Mouse (Mus musculus) stomach, embryonic 14.5 days (tissue): ENCODE data around the gene Galnt11. TPM values are rescaled to one million over a fixed set of nuclear protein-coding genes. Genes with fewer than 3 reads are reported as not detected.

Experiments
- ATAC-seq: fragments of 200-750 bp; cut with Nextera tagmentation; 2 replicates; pipeline ENCODE4 v1.8.0; 2017; ENCODE audit warnings: low read depth, moderate TSS enrichment; ENCODE audit not compliant: insufficient number of reproducible peaks, insufficient read depth, low FRiP score
- H3K27ac ChIP-seq: fragments of 300-500 bp; sonication (generic); 2 replicates; pipeline ENCODE4 v1.5.1; 2014; ENCODE audit warnings: mild to moderate bottlenecking, low read length, moderate library complexity, mixed read lengths
- H3K27me3 ChIP-seq: fragments of 300-500 bp; sonication (generic); 2 replicates; pipeline ENCODE4 v1.6.1; 2014; ENCODE audit warnings: low read length, control low read depth, mixed read lengths; ENCODE audit not compliant: control insufficient read depth, insufficient read depth
- H3K36me3 ChIP-seq: fragments of 300-500 bp; sonication (generic); 2 replicates; pipeline ENCODE4 v1.6.1; 2014; ENCODE audit warnings: mild to moderate bottlenecking, control low read depth, low read length, moderate library complexity, mixed read lengths; ENCODE audit not compliant: control insufficient read depth, insufficient read depth
- H3K4me1 ChIP-seq: fragments of 300-500 bp; sonication (generic); 2 replicates; pipeline ENCODE4 v1.6.1; 2014; ENCODE audit warnings: low read length, control low read depth, mixed read lengths; ENCODE audit not compliant: control insufficient read depth, insufficient read depth
- H3K4me2 ChIP-seq: fragments of 300-500 bp; sonication (generic); replicated peaks from 2 replicates; pipeline ENCODE4 v1.6.1; 2014; ENCODE audit warnings: low read depth, low read length, control low read depth
- H3K4me3 ChIP-seq: fragments of 300-500 bp; sonication (generic); 2 replicates; pipeline ENCODE4 v1.5.1; 2014; ENCODE audit warnings: low read depth, low read length, control low read depth
- H3K9ac ChIP-seq: fragments of 300-500 bp; sonication (generic); replicated peaks from 2 replicates; pipeline ENCODE4 v1.6.1; 2014; ENCODE audit warnings: low read depth, mild to moderate bottlenecking, control low read depth, low read length, moderate library complexity, mixed read lengths
- H3K9me3 ChIP-seq: fragments of 300-500 bp; sonication (generic); 2 replicates; pipeline ENCODE4 v1.6.1; 2016; ENCODE audit warnings: low read depth, low read length, control low read depth; ENCODE audit not compliant: control insufficient read depth
- WGBS: fragments of 180-500 bp; shearing (Covaris S2); extraction: QIAGEN DNeasy Blood & Tissue Kit; methylation state at CpG from one replicate; pipeline ENCODE4 v1.1.7; 2014; 5-methylcytosine and 5-hydroxymethylcytosine counted together
- polyA plus RNA-seq: library from polyadenylated mRNA; unstranded; fragments of >200 nt; fragmentation: Nextera tagmentation; extraction: Ambion mirVana; gene quantifications from 2 replicates; pipeline ENCODE4 v1.2.1, GENCODE M21; 2014

Gene Galnt11
- polyA plus RNA-seq, 1 experiment from 2014 or later = 46.4 TPM

GRCm38 (mm10) chr5:25262266-25262665, 40.6 kb downstream of the Galnt11 start:
- Histone ChIP-seq H3K4me1 (no peaks in the 10 kb centered on the region), H3K36me3 (peaks cover 54% of the 10 kb centered on the region), H3K4me3 (no peak overlapping the region), H3K9me3 (no peaks in the 10 kb centered on the region), H3K27ac (no peak overlapping the region), H3K4me2 (no peak overlapping the region), H3K27me3 (no peaks in the 10 kb centered on the region), H3K9ac (no peak overlapping the region)
- ATAC-seq = no peak
- WGBS = 81% methylated on average over 7 of the region's 7 CpGs

GRCm38 (mm10) chr5:25268258-25268888, 46.7 kb downstream of the Galnt11 start:
- H3K27ac ChIP-seq = no peak overlapping the region
- no peaks in the 10 kb centered on the region for H3K4me1 ChIP-seq
- no peaks in the 10 kb centered on the region for H3K9me3 ChIP-seq
- no peak for ATAC-seq
- no peak overlapping the region for H3K4me3 ChIP-seq
- H3K27me3 ChIP-seq = no peaks in the 10 kb centered on the region
- H3K9ac ChIP-seq = no peak overlapping the region
- H3K4me2 ChIP-seq = no peak overlapping the region
- 88% methylated on average over 4 of the region's 4 CpGs for WGBS
- H3K36me3 ChIP-seq = peaks cover 44% of the 10 kb centered on the region

DNA sequence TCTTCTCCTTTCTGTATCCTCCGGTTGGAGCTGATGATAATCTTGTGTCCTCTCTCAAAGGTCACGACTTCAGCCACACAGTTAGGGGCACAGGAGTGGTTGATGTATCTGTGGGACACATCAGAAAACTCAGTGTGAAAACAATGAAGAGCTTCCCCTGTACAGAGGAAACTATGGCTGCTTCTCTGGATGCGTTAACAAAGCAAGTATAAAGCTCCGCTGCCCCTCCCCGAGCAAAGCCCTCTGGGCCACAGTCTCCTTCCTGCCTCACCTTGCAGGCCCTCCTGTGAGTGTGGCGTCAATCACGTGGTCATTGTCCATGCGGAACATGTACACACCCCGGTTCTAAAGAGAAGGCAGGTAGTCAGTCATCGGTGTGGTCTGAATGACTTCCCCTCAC, 53.9 kb downstream of the Galnt11 start:
- 90% methylated on average over 10 of the region's 10 CpGs for WGBS
- ATAC-seq = no peak

GRCm38 (mm10) chr5:25276365-25276764, 54.7 kb downstream of the Galnt11 start:
- WGBS = 82% methylated on average over 6 of the region's 6 CpGs
- ATAC-seq = no peak
- no peaks in the 10 kb centered on the region for H3K27me3 ChIP-seq
- peaks cover 52% of the 10 kb centered on the region for H3K36me3 ChIP-seq
- H3K4me1 ChIP-seq = no peaks in the 10 kb centered on the region
- H3K9ac ChIP-seq = no peak overlapping the region
- H3K9me3 ChIP-seq = no peaks in the 10 kb centered on the region
- no peak overlapping the region for H3K27ac ChIP-seq
- H3K4me3 ChIP-seq = no peak overlapping the region
- no peak overlapping the region for H3K4me2 ChIP-seq

More for the DNA sequence above, 53.9 kb downstream of the Galnt11 start:
- Histone ChIP-seq H3K4me3 (no peak overlapping the region), H3K9ac (no peak overlapping the region), H3K9me3 (no peaks in the 10 kb centered on the region), H3K4me1 (no peaks in the 10 kb centered on the region), H3K27ac (no peak overlapping the region), H3K4me2 (no peak overlapping the region), H3K27me3 (no peaks in the 10 kb centered on the region), H3K36me3 (peaks cover 44% of the 10 kb centered on the region)

- H3K36me3 ChIP-seq = peaks cover 63% of the 10 kb centered on the region
- H3K27ac ChIP-seq = no peak overlapping the region
- WGBS = 96% methylated on average over 13 of the region's 13 CpGs
- no peak for ATAC-seq
- no peaks in the 10 kb centered on the region for H3K4me1 ChIP-seq
- H3K4me2 ChIP-seq = no peak overlapping the region
- no peaks in the 10 kb centered on the region for H3K27me3 ChIP-seq
- H3K9ac ChIP-seq = no peak overlapping the region
- H3K4me3 ChIP-seq = no peak overlapping the region
- no peaks in the 10 kb centered on the region for H3K9me3 ChIP-seq
Observed at GRCm38 (mm10) chr5:25283988-25284387, 62.3 kb downstream of the Galnt11 start.

DNA sequence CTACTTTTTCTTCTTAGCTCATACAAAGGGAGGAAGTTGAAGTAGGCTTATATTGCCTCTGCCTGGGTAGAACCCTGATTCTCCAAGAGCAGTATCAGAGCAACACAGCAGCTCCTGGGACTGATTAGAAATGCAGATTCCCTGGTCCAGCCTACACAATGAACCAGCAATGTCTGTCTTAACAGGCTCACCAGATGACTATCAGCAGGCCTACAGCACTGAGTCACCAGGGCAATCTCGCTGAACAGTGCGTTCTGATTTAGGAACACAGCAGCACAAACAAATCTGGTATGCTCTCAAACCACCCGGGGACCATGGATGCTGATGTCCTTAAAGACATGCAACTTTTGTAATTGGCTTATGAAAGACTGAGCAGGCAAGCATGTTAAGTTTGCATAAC, 75.1 kb downstream of the Galnt11 start:
- H3K4me3 ChIP-seq = no peak overlapping the region
- H3K36me3 ChIP-seq = peaks cover 29% of the 10 kb centered on the region
- H3K9ac ChIP-seq = no peak overlapping the region
- no peak overlapping the region for H3K4me2 ChIP-seq
- H3K27ac ChIP-seq = no peak overlapping the region
- no peak for ATAC-seq
- no peaks in the 10 kb centered on the region for H3K4me1 ChIP-seq
- H3K9me3 ChIP-seq = no peaks in the 10 kb centered on the region
- H3K27me3 ChIP-seq = no peaks in the 10 kb centered on the region
- 80% methylated on average over 3 of the region's 3 CpGs for WGBS

DNA sequence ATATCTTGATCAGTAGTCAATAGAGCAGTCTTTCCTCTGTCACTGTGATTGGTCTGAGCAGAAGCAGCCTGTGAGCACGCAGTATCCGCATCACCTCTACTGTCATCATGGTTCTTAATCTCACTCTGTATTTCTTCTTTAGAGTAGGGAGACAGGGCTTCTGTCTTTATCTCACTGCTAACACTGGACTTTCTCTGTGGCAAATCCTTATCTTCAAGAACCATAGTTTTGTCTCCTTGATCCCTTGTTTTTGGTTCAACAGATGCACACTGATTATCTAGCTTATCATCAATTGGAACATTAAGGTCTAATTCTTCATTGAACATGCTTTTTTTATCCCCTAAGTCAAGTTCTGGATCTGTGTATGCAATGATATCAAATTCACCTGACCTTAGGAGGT, 88.5 kb downstream of the Galnt11 start:
- H3K27me3 ChIP-seq = no peaks in the 10 kb centered on the region
- no peaks in the 10 kb centered on the region for H3K9me3 ChIP-seq
- no peaks in the 10 kb centered on the region for H3K4me1 ChIP-seq
- WGBS = 98% methylated on average over 2 of the region's 2 CpGs
- peaks cover 47% of the 10 kb centered on the region for H3K36me3 ChIP-seq
- H3K9ac ChIP-seq = no peak overlapping the region
- H3K4me2 ChIP-seq = no peak overlapping the region
- no peak overlapping the region for H3K4me3 ChIP-seq
- no peak overlapping the region for H3K27ac ChIP-seq
- no peak for ATAC-seq

DNA sequence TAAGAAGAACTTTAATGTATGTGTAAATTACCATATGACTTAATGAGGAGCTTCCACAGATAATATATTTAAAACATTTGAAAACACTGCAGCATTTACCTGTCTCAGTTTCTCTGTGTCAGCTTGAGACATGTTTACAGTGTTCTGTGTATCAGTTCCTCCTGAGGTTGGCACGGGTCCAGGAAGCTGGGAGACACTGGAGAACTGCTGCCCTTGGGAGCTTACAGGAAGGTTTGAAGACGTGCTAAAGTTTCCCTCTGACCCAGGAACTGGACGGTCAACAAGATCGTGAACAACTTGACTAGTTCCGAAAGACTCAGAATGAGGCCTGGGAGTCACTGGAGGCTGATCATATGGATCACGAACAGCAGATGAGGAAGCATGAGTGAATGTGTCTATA, 92.2 kb downstream of the Galnt11 start:
- Histone ChIP-seq H3K9me3 (no peaks in the 10 kb centered on the region), H3K4me3 (no peak overlapping the region), H3K36me3 (peaks cover 49% of the 10 kb centered on the region), H3K4me2 (no peak overlapping the region), H3K27ac (no peak overlapping the region), H3K9ac (no peak overlapping the region), H3K4me1 (no peaks in the 10 kb centered on the region), H3K27me3 (no peaks in the 10 kb centered on the region)
- no peak for ATAC-seq
- 83% methylated on average over 6 of the region's 6 CpGs for WGBS
